Mouse (Mus musculus) myocyte (in vitro differentiated cells): ENCODE results near the gene Eef1b2.

Source experiments
- MAX ChIP-seq: IDR thresholded peaks from one replicate; pipeline ENCODE4 v1.6.1; 2011; ENCODE audit warnings: low read depth, mild to moderate bottlenecking, control low read depth
- POLR2A ChIP-seq: IDR thresholded peaks from one replicate; pipeline ENCODE4 v1.6.1; 2011; ENCODE audit warnings: low read depth, mild to moderate bottlenecking, control low read depth, moderate library complexity; ENCODE audit not compliant: insufficient read length
- POLR2AphosphoS2 ChIP-seq: IDR thresholded peaks from one replicate; pipeline ENCODE4 v1.6.1; 2011; ENCODE audit warnings: low read depth, control low read depth; ENCODE audit not compliant: insufficient read length
- REST ChIP-seq: IDR thresholded peaks from one replicate; pipeline ENCODE4 v1.6.1; 2011; ENCODE audit warnings: mild to moderate bottlenecking, control low read depth, moderate library complexity; ENCODE audit not compliant: insufficient read depth, insufficient read length
- SRF ChIP-seq: IDR thresholded peaks from one replicate; pipeline ENCODE4 v1.6.1; 2011; ENCODE audit warnings: low read depth; ENCODE audit not compliant: control insufficient read depth, insufficient read length
- TCF12 ChIP-seq: IDR thresholded peaks from one replicate; pipeline ENCODE4 v1.6.1; 2011; ENCODE audit warnings: mild to moderate bottlenecking, control low read depth; ENCODE audit not compliant: poor library complexity, insufficient read depth, severe bottlenecking

DNA sequence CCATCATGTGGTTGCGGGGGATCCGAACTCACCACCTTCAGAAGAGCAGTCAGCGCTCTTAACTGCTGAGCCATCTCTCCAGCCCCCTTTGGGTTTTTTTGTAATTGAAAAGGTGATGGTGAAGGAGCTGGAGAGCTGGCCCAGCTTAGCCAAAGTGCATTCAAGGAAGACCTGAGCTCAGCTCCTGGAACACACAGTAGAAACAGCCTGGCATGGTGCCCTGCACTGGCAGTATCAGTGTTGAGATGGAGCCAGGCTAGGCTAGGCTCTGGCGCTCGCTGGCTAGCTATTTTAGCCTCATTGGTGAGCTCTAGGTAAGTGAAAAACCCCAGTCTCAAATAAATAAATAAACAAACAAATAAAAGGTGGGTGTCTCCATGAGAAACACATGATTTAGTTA, 5.6 kb downstream of the Eef1b2 start:
- TF ChIP-seq POLR2A: no peak
- peak; percentile 41 for TF ChIP-seq POLR2AphosphoS2
- TF ChIP-seq TCF12: no peak
- no peak for TF ChIP-seq MAX
- TF ChIP-seq REST: no peak
- no peak for TF ChIP-seq SRF
